Mouse (Mus musculus): ENCODE measurements at regions not wholly inside any gene's neighbourhood (a gene's known extent, or its start where the extent isn't known, plus 50 kb on each side); places are given as distances from the start of the nearest gene placed in this dataset.

GRCm38 (mm10) chr13:116243272-116243784 is 66.2 kb downstream of the Isl1 start:
- no peak for DNase-seq

- no peak for DNase-seq
Measured at GRCm38 (mm10) chr13:116215101-116215500, 94.4 kb downstream of the Isl1 start.

GRCm38 (mm10) chr13:116213843-116214829 is 95.4 kb downstream of the Isl1 start:
- DNase-seq, result no peak

- no peak for DNase-seq
Measured at GRCm38 (mm10) chr13:116201177-116201920, 108.1 kb downstream of the Isl1 start.

- no peak for DNase-seq
Measured at GRCm38 (mm10) chr13:116187059-116187458, 122.4 kb downstream of the Isl1 start.

- no peak for DNase-seq
Measured at GRCm38 (mm10) chr13:116177781-116178180, 131.7 kb downstream of the Isl1 start.

- no peak for DNase-seq
Measured at GRCm38 (mm10) chr13:116174976-116175375, 134.5 kb downstream of the Isl1 start.

GRCm38 (mm10) chr13:116173866-116174265 is 135.6 kb downstream of the Isl1 start:
- no peak for DNase-seq

- DNase-seq, result no peak
Measured at GRCm38 (mm10) chr13:116143022-116143421, 166.5 kb downstream of the Isl1 start.

- DNase-seq, result no peak
Measured at GRCm38 (mm10) chr13:116118664-116119063, 190.8 kb downstream of the Isl1 start.

GRCm38 (mm10) chr13:116111032-116111808 is 198.3 kb downstream of the Isl1 start:
- no peak for DNase-seq

- DNase-seq, result no peak
Measured at GRCm38 (mm10) chr13:116110578-116110977, 198.9 kb downstream of the Isl1 start.

- no peak for DNase-seq
Measured at GRCm38 (mm10) chr13:116087541-116088308, 221.8 kb downstream of the Isl1 start.

- DNase-seq, result no peak
Measured at GRCm38 (mm10) chr13:116087140-116087539, 222.3 kb downstream of the Isl1 start.

- no peak for DNase-seq
Measured at GRCm38 (mm10) chr13:116056976-116057647, 252.4 kb downstream of the Isl1 start.

- DNase-seq, result no peak
Measured at GRCm38 (mm10) chr13:116056112-116056652, 253.3 kb downstream of the Isl1 start.

GRCm38 (mm10) chr13:116036166-116036565 is 273.3 kb downstream of the Isl1 start:
- no peak for DNase-seq

GRCm38 (mm10) chr13:116030152-116030720 is 279.3 kb downstream of the Isl1 start:
- DNase-seq, result no peak

- DNase-seq, result no peak
Measured at GRCm38 (mm10) chr13:116028583-116028982, 280.9 kb downstream of the Isl1 start.

- DNase-seq, result no peak
Measured at GRCm38 (mm10) chr13:116027147-116027546, 282.3 kb downstream of the Isl1 start.

- no peak for DNase-seq
Measured at GRCm38 (mm10) chr13:116017886-116018285, 291.6 kb downstream of the Isl1 start.

Data from right cerebral cortex, postnatal 4 days (tissue).